Mouse (Mus musculus) kidney, adult 2 months (tissue): ENCODE data around the gene Phospho1. TPM values are rescaled to one million over a fixed set of nuclear protein-coding genes. Genes with fewer than 3 reads are reported as not detected.
A peak's percentile ranks its signal among the peaks of the same experiment; 100 is the strongest.

ENCODE experiments used
- DNase-seq: peaks from one replicate; pipeline ENCODE4 v3.0.0; 2021
- H3K27ac ChIP-seq: fragments of 200-500 bp; 2 replicates; pipeline ENCODE4 v1.5.1; 2012; ENCODE audit warnings: low read depth, low read length, control low read depth, inconsistent platforms; ENCODE audit not compliant: insufficient read depth
- H3K27me3 ChIP-seq: fragments of 200-500 bp; replicated peaks from 2 replicates; pipeline ENCODE4 v1.6.1; 2012; ENCODE audit warnings: mild to moderate bottlenecking, moderate library complexity, low read length, inconsistent platforms; ENCODE audit not compliant: control insufficient read depth, insufficient read depth
- H3K36me3 ChIP-seq: fragments of 200-500 bp; 2 replicates; pipeline ENCODE4 v1.6.1; 2012; ENCODE audit warnings: mild to moderate bottlenecking, moderate library complexity, low read length, inconsistent platforms; ENCODE audit not compliant: control insufficient read depth, insufficient read depth
- H3K4me1 ChIP-seq: fragments of 200-500 bp; 2 replicates; pipeline ENCODE4 v1.6.1; 2011; ENCODE audit warnings: low read length; ENCODE audit not compliant: control insufficient read depth, insufficient read depth
- H3K4me3 ChIP-seq: fragments of 200-500 bp; 2 replicates; pipeline ENCODE4 v1.5.1; 2011; ENCODE audit warnings: mild to moderate bottlenecking, low read depth, low read length, control low read depth; ENCODE audit not compliant: insufficient read depth
- CTCF ChIP-seq: fragments of 200-500 bp; conservative IDR thresholded peaks from 2 replicates; pipeline ENCODE4 v1.5.1; 2011; ENCODE audit warnings: low read depth, mild to moderate bottlenecking, control low read depth, low read length, moderate library complexity, mixed read lengths; ENCODE audit not compliant: insufficient read depth, insufficient read length
- POLR2A ChIP-seq: fragments of 200-500 bp; IDR thresholded peaks from one replicate; pipeline ENCODE4 v1.6.1; 2011; ENCODE audit warnings: low read depth, low read length, control low read depth
- WGBS: fragments of 180-500 bp; shearing (Covaris S2); methylation state at CpG from one replicate; pipeline ENCODE4 v1.1.7; 2018; 5-methylcytosine and 5-hydroxymethylcytosine counted together
- polyA plus RNA-seq: library from polyadenylated mRNA; depleted of rRNA; stranded (reverse); fragments of >200 nt; gene quantifications from 2 replicates; pipeline ENCODE4 v1.2.3, GENCODE M21; 2012

Gene Phospho1
- polyA plus RNA-seq, 1 experiment: 46.5 TPM

- Histone ChIP-seq H3K4me3 (peak overlapping the region; percentile 60), H3K36me3 (no peaks in the 10 kb centered on the region), H3K4me1 (no peaks in the 10 kb centered on the region), H3K27me3 (no peaks in the 10 kb centered on the region), H3K27ac (peak overlapping the region; percentile 65; the same call in 1 of the 2 replicates)
- TF ChIP-seq POLR2A: no peak
- TF ChIP-seq CTCF: no peak
- DNase-seq: peak; percentile 63
- WGBS: 5% methylated on average over 11 of the region's 11 CpGs
These were observed 561 bp downstream of the Phospho1 start for GRCm38 (mm10) chr11:95824877-95825243.

- no peak overlapping the region for H3K4me3 ChIP-seq
- WGBS: 32% methylated on average over 3 of the region's 3 CpGs
- no peak for TF ChIP-seq POLR2A
- TF ChIP-seq CTCF: no peak
- H3K36me3 ChIP-seq: no peaks in the 10 kb centered on the region
- no peaks in the 10 kb centered on the region for H3K27me3 ChIP-seq
- no peaks in the 10 kb centered on the region for H3K4me1 ChIP-seq
- H3K27ac ChIP-seq: no peak overlapping the region
- DNase-seq: no peak
These were observed 1.3 kb downstream of the Phospho1 start for GRCm38 (mm10) chr11:95825625-95826024.

- WGBS: 58% methylated on average over 6 of the region's 6 CpGs
- H3K27me3 ChIP-seq: no peaks in the 10 kb centered on the region
These were observed 2.2 kb downstream of the Phospho1 start for GRCm38 (mm10) chr11:95826317-95827167.

GRCm38 (mm10) chr11:95827168-95827447 is 2.8 kb downstream of the Phospho1 start:
- H3K4me1 ChIP-seq: 0 out of 2 replicates have a peak, but pooled peaks cover 4% of the 10 kb centered on the region

More at GRCm38 (mm10) chr11:95826317-95827167, 2.2 kb downstream of the Phospho1 start:
- Histone ChIP-seq H3K27ac (no peak overlapping the region), H3K4me3 (no peak overlapping the region), H3K4me1 (0 out of 2 replicates have a peak, but pooled peaks cover 4% of the 10 kb centered on the region), H3K36me3 (no peaks in the 10 kb centered on the region)
- DNase-seq: no peak
- TF ChIP-seq CTCF: no peak
- no peak for TF ChIP-seq POLR2A

GRCm38 (mm10) chr11:95827464-95828085 is 3.3 kb downstream of the Phospho1 start:
- Histone ChIP-seq H3K27ac (0 out of 2 replicates have a peak overlapping the region, but pooled peaks have one; percentile 2), H3K4me1 (0 out of 2 replicates have a peak, but pooled peaks cover 4% of the 10 kb centered on the region), H3K36me3 (no peaks in the 10 kb centered on the region), H3K4me3 (no peak overlapping the region), H3K27me3 (no peaks in the 10 kb centered on the region)
- peak; percentile 82 for DNase-seq
- 18% methylated on average over 3 of the region's 3 CpGs for WGBS
- TF ChIP-seq CTCF (peak; percentile 72), POLR2A (no peak)

More at GRCm38 (mm10) chr11:95827168-95827447, 2.8 kb downstream of the Phospho1 start:
- Histone ChIP-seq H3K27me3 (no peaks in the 10 kb centered on the region), H3K27ac (0 out of 2 replicates have a peak overlapping the region, but pooled peaks have one; percentile 2), H3K4me3 (no peak overlapping the region), H3K36me3 (no peaks in the 10 kb centered on the region)
- 25% methylated on average over 3 of the region's 3 CpGs for WGBS
- TF ChIP-seq POLR2A (no peak), CTCF (no peak)
- no peak for DNase-seq

GRCm38 (mm10) chr11:95828181-95828964 is 4.1 kb downstream of the Phospho1 start:
- DNase-seq: no peak
- WGBS: 71% methylated on average over 11 of the region's 11 CpGs
- Histone ChIP-seq H3K4me3 (no peak overlapping the region), H3K4me1 (0 out of 2 replicates have a peak, but pooled peaks cover 4% of the 10 kb centered on the region), H3K36me3 (no peaks in the 10 kb centered on the region), H3K27ac (no peak overlapping the region), H3K27me3 (no peaks in the 10 kb centered on the region)
- TF ChIP-seq POLR2A (no peak), CTCF (no peak)
